Comparison of ENCODE assay signal across 9 mouse cellular contexts in the genomic region with DNA sequence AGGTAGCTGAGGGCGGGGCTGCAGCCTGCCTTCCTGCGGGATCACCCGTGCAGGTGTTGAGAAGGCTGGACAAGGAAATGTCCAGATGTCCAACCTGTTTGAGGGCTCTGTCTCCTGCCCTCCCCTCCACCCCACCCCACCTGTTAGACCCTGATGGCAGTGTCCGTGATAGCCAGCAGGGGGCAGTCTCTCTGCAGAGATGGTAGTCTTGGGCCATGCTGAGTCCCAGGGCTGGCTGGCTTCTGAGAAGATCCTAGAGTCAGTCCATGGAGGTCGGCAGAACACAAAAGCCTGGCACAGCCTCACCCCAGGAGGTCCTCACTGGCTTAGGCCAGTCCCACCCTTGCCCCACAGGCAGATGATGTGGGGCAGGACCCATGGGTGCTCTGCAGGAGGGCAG. TPM values are rescaled to one million over a fixed set of nuclear protein-coding genes. Genes with fewer than 3 reads are reported as not detected.
A peak's percentile ranks its signal among the peaks of the same experiment; 100 is the strongest.
DNase-seq lines count a peak whose midpoint lies in the region; ATAC-seq and TF ChIP-seq lines count a peak whose summit lies in the region.
"Had no signal": no experiment of that assay in that cellular context is flagged by ENCODE, and none has a peak within 500 bp of the region (broad histone marks: within the 10 kb centered on the region; RNA-seq: fewer than 3 reads in every experiment).

No protein-coding gene starts in this region.

- DNase-seq in left cerebral cortex, adult 11 months (ENCODE audit: low spot score), result peak; percentile 57
- DNase-seq in left cerebral cortex, adult 8-10 months (ENCODE audit: low spot score in 2 of 2), result no peak
- peak; percentile 69 to 76 for DNase-seq in adrenal gland, postnatal 36 days
- peak; percentile 80 for DNase-seq in embryonic facial prominence, embryonic 10.5 days (ENCODE audit: low spot score)
- DNase-seq in hindbrain, postnatal 0 days (ENCODE audit: low spot score), result peak; percentile 68
- peak; percentile 63 to 80 for DNase-seq in left cerebral cortex, adult 18-20 months (ENCODE audit: low spot score in 2 of 2)
- peak; percentile 77 for DNase-seq in midbrain, embryonic 14.5 days
- peak; percentile 86 for DNase-seq in splenic B cell, adult 2 months (ENCODE audit: low read depth, low spot score)

- ATAC-seq in hindbrain, postnatal 0 days, result peak; percentile 14; the same call in 1 of the 2 replicates
- 0 out of 2 replicates have a peak, but pooled peaks have one; percentile 15 for ATAC-seq in midbrain, embryonic 14.5 days (ENCODE audit: low FRiP score, low TSS enrichment)

- no peak overlapping the region for H3K4me2 ChIP-seq in hindbrain, postnatal 0 days (ENCODE audit: low read depth, low read length)
- no peak overlapping the region for H3K4me2 ChIP-seq in midbrain, embryonic 14.5 days (ENCODE audit: low read length)

- no peak overlapping the region for H3K27ac ChIP-seq in embryonic facial prominence, embryonic 10.5 days (replicated peaks)
- no peak overlapping the region for H3K27ac ChIP-seq in hindbrain, postnatal 0 days
- no peak overlapping the region for H3K27ac ChIP-seq in midbrain, embryonic 14.5 days (replicated peaks; ENCODE audit: low read depth, low read length)
- H3K27ac ChIP-seq: macrophage had no signal

- no peak overlapping the region for H3K4me3 ChIP-seq in embryonic facial prominence, embryonic 10.5 days
- no peak overlapping the region for H3K4me3 ChIP-seq in hindbrain, postnatal 0 days (ENCODE audit: low read length)
- no peak overlapping the region for H3K4me3 ChIP-seq in midbrain, embryonic 14.5 days (replicated peaks; ENCODE audit: low read depth, low read length)

- no peaks in the 10 kb centered on the region for H3K9me3 ChIP-seq in embryonic facial prominence, embryonic 10.5 days
- H3K9me3 ChIP-seq in hindbrain, postnatal 0 days (ENCODE audit: low read length), result no peaks in the 10 kb centered on the region
- no peaks in the 10 kb centered on the region for H3K9me3 ChIP-seq in midbrain, embryonic 14.5 days (ENCODE audit: control insufficient read depth, low read length)

- peak; percentile 81 for TF ChIP-seq CTCF in hindbrain, postnatal 0 days (IDR thresholded peaks at IDR 0.05; ENCODE audit: low read depth)

- no peaks in the 10 kb centered on the region for H3K36me3 ChIP-seq in embryonic facial prominence, embryonic 10.5 days (replicated peaks)
- no peaks in the 10 kb centered on the region for H3K36me3 ChIP-seq in hindbrain, postnatal 0 days (ENCODE audit: insufficient read depth, low read length)
- no peaks in the 10 kb centered on the region for H3K36me3 ChIP-seq in midbrain, embryonic 14.5 days (ENCODE audit: control insufficient read depth, insufficient read depth, low read length)
- H3K36me3 ChIP-seq in splenic B cell, adult 2 months (ENCODE audit: control insufficient read depth, insufficient read depth, low read length, poor library complexity, severe bottlenecking), result no peaks in the 10 kb centered on the region

- peaks cover 22% of the 10 kb centered on the region for H3K27me3 ChIP-seq in embryonic facial prominence, embryonic 10.5 days (replicated peaks; ENCODE audit: low read depth, poor library complexity, severe bottlenecking)
- no peaks in the 10 kb centered on the region for H3K27me3 ChIP-seq in hindbrain, postnatal 0 days (ENCODE audit: insufficient read depth, low read length)
- H3K27me3 ChIP-seq in midbrain, embryonic 14.5 days (ENCODE audit: control insufficient read depth, insufficient read depth, low read length), result no peaks in the 10 kb centered on the region
- no peaks in the 10 kb centered on the region for H3K27me3 ChIP-seq in splenic B cell, adult 2 months (ENCODE audit: control insufficient read depth, insufficient read depth, low read length, poor library complexity, severe bottlenecking)

- peaks cover 20% of the 10 kb centered on the region for H3K4me1 ChIP-seq in embryonic facial prominence, embryonic 10.5 days
- H3K4me1 ChIP-seq in hindbrain, postnatal 0 days (ENCODE audit: insufficient read depth, low read length), result no peaks in the 10 kb centered on the region
- peaks cover 6% of the 10 kb centered on the region for H3K4me1 ChIP-seq in midbrain, embryonic 14.5 days (ENCODE audit: control insufficient read depth, insufficient read depth, low read length)

- H3K9ac ChIP-seq in hindbrain, postnatal 0 days (replicated peaks; ENCODE audit: low read length), result no peak overlapping the region
- H3K9ac ChIP-seq in midbrain, embryonic 14.5 days (replicated peaks; ENCODE audit: low read length), result no peak overlapping the region

- WGBS in embryonic facial prominence, embryonic 10.5 days, result 23% methylated on average over 5 of the region's 5 CpGs
- 28% methylated on average over 5 of the region's 5 CpGs for WGBS in hindbrain, postnatal 0 days
- 29% methylated on average over 5 of the region's 5 CpGs for WGBS in midbrain, embryonic 14.5 days

RNA-seq across cellular contexts. Expression of a gene that starts 5.0 kb away (rescaled TPM):
- total RNA-seq in left cerebral cortex, adult 8-10 months (2022), result not detected
- total RNA-seq in adrenal gland, postnatal 36 days (2021), result not detected
- 0.19 and 0.20 TPM in 2 replicates for polyA plus RNA-seq in embryonic facial prominence, embryonic 10.5 days (2016; fragmentation: Nextera tagmentation; extraction: Ambion mirVana)
- not detected in 2 replicates for total RNA-seq in hindbrain, postnatal 0 days (2014; rRNA removed)
- polyA plus RNA-seq in hindbrain, postnatal 0 days (2015; fragmentation: Nextera tagmentation; extraction: Ambion mirVana), result 0.06 TPM in 1 of 2 replicates, not detected in the other
- total RNA-seq in left cerebral cortex, adult 18-20 months (2021), result not detected
- 0.13 TPM in 1 of 2 replicates, not detected in the other for polyA plus RNA-seq in midbrain, embryonic 14.5 days (2014; fragmentation: Nextera tagmentation; extraction: Ambion mirVana)
- polyA plus RNA-seq: macrophage had no signal

RNA-seq across cellular contexts. Expression of a gene that starts 30.4 kb away (rescaled TPM):
- 1 to 10 TPM; 6.9 to 9.0 (median 7.4) TPM for total RNA-seq in left cerebral cortex, adult 8-10 months (2022)
- under 1 TPM in 1 of 2 experiments, not detected in 1; 0.07 TPM for total RNA-seq in adrenal gland, postnatal 36 days (2021)
- 0.17 and 0.35 TPM in 2 replicates for polyA plus RNA-seq in embryonic facial prominence, embryonic 10.5 days (2016; fragmentation: Nextera tagmentation; extraction: Ambion mirVana)
- total RNA-seq in hindbrain, postnatal 0 days (2014; rRNA removed), result 27.3 and 28.9 TPM in 2 replicates
- polyA plus RNA-seq in hindbrain, postnatal 0 days (2015; fragmentation: Nextera tagmentation; extraction: Ambion mirVana), result 8.7 and 9.1 TPM in 2 replicates
- total RNA-seq in left cerebral cortex, adult 18-20 months (2021), result 1 to 10 TPM; 7.4 to 9.2 TPM
- 14.8 and 18.8 TPM in 2 replicates for polyA plus RNA-seq in midbrain, embryonic 14.5 days (2014; fragmentation: Nextera tagmentation; extraction: Ambion mirVana)
- polyA plus RNA-seq: macrophage had no signal

Comparison
In these comparisons a context has a peak if more than half of its experiments do, and no peak if none do; other contexts are left out.
1. DNase-seq: peak in left cerebral cortex, adult 11 months (single experiment), adrenal gland, postnatal 36 days (2 of 2), embryonic facial prominence, embryonic 10.5 days (single experiment), hindbrain, postnatal 0 days (single experiment), left cerebral cortex, adult 18-20 months (2 of 2), midbrain, embryonic 14.5 days (single experiment) and splenic B cell, adult 2 months (single experiment); none in left cerebral cortex, adult 8-10 months (0 of 2).
2. RNA of a gene that starts 30.4 kb away (total RNA-seq): 27.3 to 28.9 TPM in hindbrain, postnatal 0 days, 7.4 to 9.2 TPM in left cerebral cortex, adult 18-20 months and 6.9 to 9.0 TPM in left cerebral cortex, adult 8-10 months; 0.07 TPM in adrenal gland, postnatal 36 days; every median in the first group is over 4 times any median in the second.